Mouse (Mus musculus) forebrain, embryonic 16.5 days (tissue): Measurements from ENCODE around the gene Nup133. TPM values are rescaled to one million over a fixed set of nuclear protein-coding genes. Genes with fewer than 3 reads are reported as not detected.

Experiments
- ATAC-seq: fragments of 200-750 bp; cut with Nextera tagmentation; 2 replicates; pipeline ENCODE4 v1.8.0; 2017; ENCODE audit warnings: mild to moderate bottlenecking, moderate library complexity
- H3K27ac ChIP-seq: fragments of 300-500 bp; sonication (generic); 2 replicates; pipeline ENCODE4 v1.5.1; 2014; ENCODE audit warnings: low read length, control low read depth
- H3K27me3 ChIP-seq: fragments of 300-500 bp; sonication (generic); replicated peaks from 2 replicates; pipeline ENCODE4 v1.6.1; 2014; ENCODE audit warnings: low read length; ENCODE audit not compliant: control insufficient read depth, insufficient read depth
- H3K36me3 ChIP-seq: fragments of 300-500 bp; sonication (generic); 2 replicates; pipeline ENCODE4 v1.6.1; 2014; ENCODE audit not compliant: control insufficient read depth, insufficient read depth
- H3K4me1 ChIP-seq: fragments of 300-500 bp; sonication (generic); replicated peaks from 2 replicates; pipeline ENCODE4 v1.6.1; 2014; ENCODE audit warnings: low read length; ENCODE audit not compliant: control insufficient read depth, insufficient read depth
- H3K4me2 ChIP-seq: fragments of 300-500 bp; sonication (generic); 2 replicates; pipeline ENCODE4 v1.6.1; 2014; ENCODE audit warnings: mild to moderate bottlenecking, low read length, control low read depth
- H3K4me3 ChIP-seq: fragments of 300-500 bp; sonication (generic); replicated peaks from 2 replicates; pipeline ENCODE4 v1.5.1; 2014; ENCODE audit warnings: mild to moderate bottlenecking, low read length, control low read depth
- H3K9ac ChIP-seq: fragments of 300-500 bp; sonication (generic); replicated peaks from 2 replicates; pipeline ENCODE4 v1.6.1; 2014; ENCODE audit warnings: low read depth, low read length, control low read depth
- H3K9me3 ChIP-seq: fragments of 300-500 bp; sonication (generic); 2 replicates; pipeline ENCODE4 v1.6.1; 2016; ENCODE audit warnings: low read length; ENCODE audit not compliant: control insufficient read depth
- WGBS: fragments of 180-500 bp; shearing (Covaris S2); extraction: QIAGEN DNeasy Blood & Tissue Kit; methylation state at CpG from one replicate; pipeline ENCODE4 v1.1.7; 2014; 5-methylcytosine and 5-hydroxymethylcytosine counted together
- polyA plus RNA-seq: library from polyadenylated mRNA; unstranded; fragments of >200 nt; fragmentation: Nextera tagmentation; extraction: Ambion mirVana; gene quantifications from 2 replicates; pipeline ENCODE4 v1.2.1, GENCODE M21; 2015

Gene Nup133
- polyA plus RNA-seq, 1 experiment from 2014 or later = 31.5 TPM

GRCm38 (mm10) chr8:123924719-123925118 is 24.3 kb downstream of the Nup133 start:
- H3K27me3 ChIP-seq = no peaks in the 10 kb centered on the region
- no peak overlapping the region for H3K9ac ChIP-seq
- ATAC-seq = peak; percentile 72
- H3K9me3 ChIP-seq = no peaks in the 10 kb centered on the region
- H3K4me1 ChIP-seq = no peaks in the 10 kb centered on the region
- H3K27ac ChIP-seq = no peak overlapping the region
- no peak overlapping the region for H3K4me3 ChIP-seq
- 9% methylated on average over 2 of the region's 2 CpGs for WGBS
- H3K36me3 ChIP-seq = peaks cover 19% of the 10 kb centered on the region
- H3K4me2 ChIP-seq = no peak overlapping the region

DNA sequence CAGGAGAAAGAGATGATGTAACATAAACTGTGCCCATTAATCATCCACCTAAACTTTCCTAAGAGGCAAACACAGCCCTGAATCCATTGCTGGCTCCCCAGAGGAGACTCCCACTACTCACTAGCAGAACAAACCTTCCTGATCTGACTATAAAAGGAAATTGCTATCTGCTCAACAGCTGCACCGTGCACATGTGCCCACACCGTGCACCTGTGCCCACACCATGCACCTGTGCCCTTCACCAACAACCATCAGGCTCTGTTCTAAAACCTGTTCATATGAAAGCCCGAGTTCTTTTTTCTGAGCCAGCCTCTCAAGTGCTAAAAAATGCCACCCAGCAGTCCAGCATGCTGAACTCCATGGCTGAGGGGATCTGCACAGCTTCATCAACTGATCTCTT is 34.4 kb downstream of the Nup133 start:
- no peaks in the 10 kb centered on the region for H3K4me1 ChIP-seq
- H3K9me3 ChIP-seq = no peaks in the 10 kb centered on the region
- H3K9ac ChIP-seq = no peak overlapping the region
- ATAC-seq = no peak
- 97% methylated on average over 3 of the region's 3 CpGs for WGBS
- H3K36me3 ChIP-seq = peaks cover 32% of the 10 kb centered on the region
- H3K4me2 ChIP-seq = no peak overlapping the region
- H3K4me3 ChIP-seq = no peak overlapping the region
- no peak overlapping the region for H3K27ac ChIP-seq
- no peaks in the 10 kb centered on the region for H3K27me3 ChIP-seq

DNA sequence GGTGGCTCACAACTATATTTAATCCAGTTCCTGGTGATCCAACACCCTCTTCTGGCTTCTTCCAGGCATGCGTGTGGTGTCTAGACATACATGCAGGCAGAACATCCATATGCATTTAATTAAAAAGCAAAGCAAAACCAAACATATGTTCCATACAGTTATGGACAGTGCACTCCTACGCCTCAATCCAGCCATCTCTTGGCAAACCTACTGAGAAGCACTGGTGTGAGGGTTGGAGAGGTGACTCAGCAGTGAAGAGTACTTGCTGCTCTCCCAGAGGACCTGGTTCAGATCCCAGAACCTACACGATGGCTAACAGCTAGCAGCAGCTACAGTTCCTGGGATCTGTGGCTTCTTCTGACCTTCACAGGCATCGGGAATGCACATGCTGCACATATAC is 36.8 kb downstream of the Nup133 start:
- H3K36me3 ChIP-seq = peaks cover 32% of the 10 kb centered on the region

GRCm38 (mm10) chr8:123907604-123908003 is 41.5 kb downstream of the Nup133 start:
- H3K27ac ChIP-seq = no peak overlapping the region
- H3K4me1 ChIP-seq = no peaks in the 10 kb centered on the region
- H3K27me3 ChIP-seq = no peaks in the 10 kb centered on the region
- 90% methylated on average over 6 of the region's 6 CpGs for WGBS
- no peak overlapping the region for H3K4me3 ChIP-seq
- H3K9me3 ChIP-seq = no peaks in the 10 kb centered on the region
- peaks cover 27% of the 10 kb centered on the region for H3K36me3 ChIP-seq
- ATAC-seq = no peak
- H3K9ac ChIP-seq = no peak overlapping the region
- H3K4me2 ChIP-seq = no peak overlapping the region

More for the DNA sequence above, 36.8 kb downstream of the Nup133 start:
- no peaks in the 10 kb centered on the region for H3K4me1 ChIP-seq
- no peaks in the 10 kb centered on the region for H3K9me3 ChIP-seq
- H3K9ac ChIP-seq = no peak overlapping the region
- H3K4me3 ChIP-seq = no peak overlapping the region
- H3K27me3 ChIP-seq = no peaks in the 10 kb centered on the region
- WGBS = 93% methylated on average over 4 of the region's 4 CpGs
- H3K27ac ChIP-seq = no peak overlapping the region
- no peak for ATAC-seq
- no peak overlapping the region for H3K4me2 ChIP-seq

DNA sequence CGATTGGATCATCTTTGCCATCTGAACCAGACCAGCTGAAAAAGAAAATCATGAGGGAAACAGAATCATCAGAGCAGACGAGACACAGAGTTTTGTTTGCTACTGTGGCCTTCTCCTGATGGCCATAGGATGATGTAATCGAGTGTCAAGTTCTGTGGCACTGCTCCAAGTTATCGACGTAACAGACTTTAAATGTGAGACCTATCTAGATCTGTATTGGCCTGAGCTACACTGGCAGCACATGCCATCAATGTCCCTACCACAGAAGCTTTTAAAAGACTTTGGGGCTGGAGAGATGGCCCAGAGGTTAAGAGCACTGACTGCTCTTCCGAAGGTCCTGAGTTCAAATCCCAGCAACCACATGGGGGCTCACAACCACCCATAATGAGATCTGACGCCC is 46.4 kb downstream of the Nup133 start:
- ATAC-seq = no peak
- Histone ChIP-seq H3K4me3 (no peak overlapping the region), H3K27ac (no peak overlapping the region), H3K9ac (no peak overlapping the region), H3K36me3 (peaks cover 30% of the 10 kb centered on the region), H3K9me3 (no peaks in the 10 kb centered on the region), H3K4me2 (no peak overlapping the region), H3K27me3 (no peaks in the 10 kb centered on the region), H3K4me1 (no peaks in the 10 kb centered on the region)
- 86% methylated on average over 7 of the region's 7 CpGs for WGBS

- Histone ChIP-seq H3K9me3 (no peaks in the 10 kb centered on the region), H3K9ac (no peak overlapping the region), H3K36me3 (peaks cover 25% of the 10 kb centered on the region), H3K27ac (no peak overlapping the region), H3K4me1 (no peaks in the 10 kb centered on the region), H3K27me3 (peaks cover 7% of the 10 kb centered on the region), H3K4me3 (no peak overlapping the region), H3K4me2 (no peak overlapping the region)
- ATAC-seq = no peak
- WGBS = 90% methylated on average over 7 of the region's 7 CpGs
Measured at GRCm38 (mm10) chr8:123899366-123899765, 49.7 kb downstream of the Nup133 start.

GRCm38 (mm10) chr8:123898576-123898975 is 50.5 kb downstream of the Nup133 start:
- no peaks in the 10 kb centered on the region for H3K4me1 ChIP-seq
- H3K36me3 ChIP-seq = peaks cover 21% of the 10 kb centered on the region
- H3K9me3 ChIP-seq = no peaks in the 10 kb centered on the region
- ATAC-seq = no peak
- WGBS = 93% methylated on average over 5 of the region's 5 CpGs
- H3K4me2 ChIP-seq = no peak overlapping the region
- H3K27me3 ChIP-seq = peaks cover 15% of the 10 kb centered on the region
- H3K9ac ChIP-seq = no peak overlapping the region
- H3K27ac ChIP-seq = no peak overlapping the region
- H3K4me3 ChIP-seq = no peak overlapping the region

DNA sequence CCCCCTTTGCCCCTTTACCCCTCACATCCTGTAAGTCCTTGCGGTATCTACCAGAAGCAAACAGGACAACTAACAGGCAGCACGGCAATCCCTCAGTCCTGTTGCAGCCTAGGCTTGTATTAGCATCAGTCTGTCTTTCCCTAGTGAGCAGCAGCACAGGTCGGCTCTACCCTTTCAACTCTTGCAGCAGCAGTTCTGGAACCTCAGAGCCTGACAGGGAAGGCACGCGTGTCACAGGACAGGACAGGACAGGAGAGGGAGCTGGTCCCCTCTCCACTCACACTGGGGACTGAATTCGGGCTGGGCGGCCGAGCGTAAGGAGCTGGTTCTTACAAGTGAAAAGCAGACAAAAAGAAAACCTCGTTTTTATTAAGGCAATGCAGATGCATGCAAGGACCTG is 52.3 kb downstream of the Nup133 start:
- Histone ChIP-seq H3K9me3 (no peaks in the 10 kb centered on the region), H3K36me3 (peaks cover 7% of the 10 kb centered on the region), H3K27me3 (peaks cover 24% of the 10 kb centered on the region), H3K4me2 (no peak overlapping the region), H3K9ac (no peak overlapping the region), H3K4me1 (peaks cover 6% of the 10 kb centered on the region), H3K4me3 (no peak overlapping the region), H3K27ac (no peak overlapping the region)
- no peak for ATAC-seq
- WGBS = 54% methylated on average over 10 of the region's 10 CpGs

- 61% methylated on average over 14 of the region's 14 CpGs for WGBS
- peaks cover 24% of the 10 kb centered on the region for H3K27me3 ChIP-seq
- H3K4me3 ChIP-seq = no peak overlapping the region
- peaks cover 3% of the 10 kb centered on the region for H3K36me3 ChIP-seq
- no peak overlapping the region for H3K27ac ChIP-seq
- H3K9ac ChIP-seq = no peak overlapping the region
- no peak for ATAC-seq
- peaks cover 9% of the 10 kb centered on the region for H3K4me1 ChIP-seq
- no peak overlapping the region for H3K4me2 ChIP-seq
- H3K9me3 ChIP-seq = no peaks in the 10 kb centered on the region
Measured at GRCm38 (mm10) chr8:123896366-123896761, 52.7 kb downstream of the Nup133 start.

DNA sequence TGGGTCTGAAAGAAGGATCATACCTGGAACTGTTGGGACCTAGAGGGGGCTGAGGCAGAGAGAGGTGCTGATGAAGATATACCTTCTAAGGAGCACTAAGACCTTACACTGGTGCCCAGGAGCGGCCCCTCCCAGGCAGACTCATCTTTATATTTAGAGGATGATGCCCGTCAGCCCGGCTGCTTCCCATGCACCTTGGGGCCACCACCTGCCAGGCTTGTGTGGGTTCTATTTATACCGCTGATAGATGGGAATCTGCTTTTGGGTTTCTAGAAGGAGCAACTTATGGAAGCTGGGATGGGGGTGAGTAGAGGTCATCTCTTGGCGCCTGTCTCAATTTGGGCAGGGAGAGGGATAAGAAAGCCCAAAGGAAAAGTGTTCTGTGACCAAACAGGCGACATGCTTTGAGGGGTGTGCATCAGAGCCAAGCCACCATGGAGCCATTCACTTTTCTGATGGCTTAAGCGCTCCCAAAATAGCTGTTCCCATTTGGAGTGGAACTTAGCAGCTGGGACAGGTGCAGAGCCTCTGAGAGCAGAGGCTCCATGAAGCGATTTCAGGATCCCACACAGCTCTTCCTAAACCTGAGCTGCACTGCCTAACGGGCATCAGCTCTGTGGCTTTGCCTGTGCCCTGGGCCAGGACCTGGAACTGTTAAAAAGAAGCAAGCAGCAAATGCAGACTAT is 53.2 kb downstream of the Nup133 start:
- ATAC-seq = no peak
- Histone ChIP-seq H3K9ac (no peak overlapping the region), H3K4me3 (no peak overlapping the region), H3K4me1 (peaks cover 13% of the 10 kb centered on the region), H3K4me2 (no peak overlapping the region), H3K36me3 (0 out of 2 replicates have a peak, but pooled peaks cover 3% of the 10 kb centered on the region), H3K27ac (no peak overlapping the region), H3K27me3 (peaks cover 28% of the 10 kb centered on the region), H3K9me3 (no peaks in the 10 kb centered on the region)
- 71% methylated on average over 9 of the region's 9 CpGs for WGBS
